Mouse (Mus musculus): ENCODE results near the gene Plce1.

DNA sequence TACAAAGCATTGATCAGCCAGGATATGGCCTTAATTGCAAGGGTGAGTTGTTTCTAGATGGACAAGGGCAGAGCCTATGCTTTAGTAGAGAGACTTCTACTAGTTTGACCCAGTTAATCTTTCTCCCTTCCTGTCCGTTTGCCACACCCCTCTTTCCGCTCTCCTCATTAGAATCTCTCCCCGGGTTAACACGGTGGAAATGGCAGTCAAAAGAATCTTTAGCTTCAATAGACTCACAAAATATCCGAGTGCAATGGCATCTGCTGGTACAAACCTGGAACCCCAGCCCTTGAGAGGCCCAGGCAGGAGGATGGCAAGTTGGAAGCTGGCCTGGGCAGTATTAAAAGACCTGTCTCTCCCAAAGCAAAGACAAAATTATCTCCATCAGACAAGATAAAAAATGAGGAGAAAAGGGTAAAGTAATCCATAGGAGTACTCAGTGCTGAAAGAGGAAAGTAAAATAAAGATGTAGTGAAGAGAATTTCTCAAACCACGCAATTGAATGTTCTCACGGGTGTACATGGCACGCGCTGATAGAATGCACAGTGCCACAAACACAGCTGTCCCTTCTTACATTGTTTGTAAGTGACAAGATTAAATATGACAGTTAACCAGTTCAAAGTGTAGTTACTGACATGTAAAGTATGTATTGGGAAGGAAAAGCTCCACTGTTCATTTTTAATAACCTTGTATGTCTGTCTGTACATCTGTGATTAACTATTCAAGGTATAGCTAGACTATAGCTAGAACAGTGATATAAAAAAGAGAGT is 145.5 kb downstream of the Plce1 start:
- TF ChIP-seq EP300 (IDR thresholded peaks at IDR 0.05) (no peak), CTCF (IDR thresholded peaks at IDR 0.05) (no peak)

Data from lung, postnatal 0 days (tissue).